Mouse (Mus musculus) layer of hippocampus, adult 11-12 months (tissue): ENCODE measurements around the gene Rnf187.

Experiments used
- DNase-seq: peaks from one replicate; pipeline ENCODE4 v3.0.0; 2022; ENCODE audit warnings: low spot score

Gene Rnf187

DNA sequence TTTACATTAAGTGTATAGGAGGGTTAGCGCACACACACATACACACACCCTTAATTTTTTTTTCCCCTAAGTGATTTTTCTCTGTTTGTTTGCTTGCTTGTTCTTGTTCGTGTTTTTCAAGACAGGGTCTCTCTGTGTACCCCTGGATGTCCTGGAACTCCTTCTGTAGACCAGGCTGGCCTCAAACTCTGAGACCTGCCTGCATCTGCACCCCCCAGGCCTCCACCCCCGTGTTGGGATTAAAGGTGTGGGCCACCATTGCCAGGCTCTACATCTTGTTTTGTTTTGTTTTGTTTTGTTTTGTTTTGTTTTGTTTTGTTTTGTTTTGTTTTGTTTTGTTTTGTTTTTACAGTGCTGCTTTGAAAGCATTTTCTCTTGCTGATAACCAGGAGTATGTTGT lies 8.6 kb upstream of the Rnf187 start:
- no peak for DNase-seq

DNA sequence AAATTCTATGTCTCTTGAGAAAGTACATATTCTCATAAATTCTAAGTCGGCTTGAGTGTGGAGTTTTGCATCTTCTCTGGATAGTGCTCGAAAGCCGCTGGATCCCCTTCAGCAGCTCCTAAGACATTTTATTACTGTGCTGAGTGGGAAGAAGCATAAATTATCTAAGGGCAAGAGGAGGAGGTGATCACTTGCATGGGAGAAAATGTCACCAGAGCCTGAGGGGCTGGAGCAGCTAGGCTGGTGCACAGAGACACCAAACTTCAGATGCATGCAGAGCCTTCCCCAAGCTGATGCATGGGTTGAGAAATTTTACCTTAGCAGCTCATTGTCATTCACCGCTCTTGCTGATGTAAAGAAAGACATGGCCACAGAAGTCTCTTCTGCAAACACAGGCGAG lies 5.4 kb upstream of the Rnf187 start:
- DNase-seq, result no peak

DNA sequence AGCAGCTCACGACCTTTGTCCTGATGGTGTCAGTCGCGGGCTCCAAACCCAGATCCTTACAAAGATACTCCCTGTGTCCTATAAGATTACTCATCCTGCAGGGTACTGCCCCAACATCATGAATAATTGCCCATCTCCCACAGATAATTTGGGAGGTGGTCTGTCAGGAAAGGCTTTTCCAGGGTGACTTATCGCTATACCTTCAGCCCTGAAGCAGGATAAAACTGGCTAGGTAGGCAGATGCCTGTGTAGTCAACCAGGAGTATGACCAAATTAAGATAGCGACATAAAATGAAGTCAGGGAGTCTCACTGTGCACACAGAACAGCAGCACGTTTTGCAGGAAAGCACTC lies 348 bp upstream of the Rnf187 start:
- no peak for DNase-seq

DNA sequence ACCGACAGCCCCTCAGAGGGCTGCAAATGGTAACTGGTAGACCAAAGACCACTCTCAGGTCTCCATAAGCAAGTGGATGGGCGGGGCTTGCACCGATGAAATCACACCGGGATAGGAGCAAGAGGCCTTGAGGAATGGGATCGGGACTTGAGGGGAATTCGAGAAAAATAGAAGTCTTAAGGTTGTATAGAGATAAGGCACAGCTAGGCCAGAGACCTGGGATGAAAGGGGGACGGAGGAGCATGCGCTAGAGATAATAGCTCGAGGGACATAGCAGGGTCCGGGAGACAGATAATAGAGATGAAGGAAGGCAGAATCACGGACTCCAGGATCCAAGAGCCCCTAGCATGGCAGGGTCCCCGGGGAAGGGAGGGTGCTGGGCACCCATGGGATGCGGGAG lies 807 bp downstream of the Rnf187 start:
- no peak for DNase-seq

DNA sequence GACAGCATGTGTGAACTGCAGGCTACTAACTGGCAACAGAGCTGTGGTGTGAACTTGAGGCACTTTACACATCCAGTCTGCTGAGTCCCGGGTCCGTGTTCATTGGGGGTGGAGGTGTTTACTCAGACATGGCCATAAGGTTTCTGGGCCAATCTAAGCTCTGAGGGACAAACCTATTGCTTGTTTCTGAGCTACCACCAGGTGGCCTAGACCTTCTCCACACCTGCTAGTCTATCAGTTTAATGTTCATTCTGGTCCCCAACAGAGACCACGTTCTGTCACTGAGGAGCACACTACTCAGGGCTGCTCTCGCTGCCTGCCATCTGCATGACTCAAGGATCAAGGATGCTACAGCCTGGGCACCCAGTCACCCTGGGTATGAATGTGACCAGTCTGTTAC lies 7.1 kb downstream of the Rnf187 start:
- DNase-seq, result no peak

DNA sequence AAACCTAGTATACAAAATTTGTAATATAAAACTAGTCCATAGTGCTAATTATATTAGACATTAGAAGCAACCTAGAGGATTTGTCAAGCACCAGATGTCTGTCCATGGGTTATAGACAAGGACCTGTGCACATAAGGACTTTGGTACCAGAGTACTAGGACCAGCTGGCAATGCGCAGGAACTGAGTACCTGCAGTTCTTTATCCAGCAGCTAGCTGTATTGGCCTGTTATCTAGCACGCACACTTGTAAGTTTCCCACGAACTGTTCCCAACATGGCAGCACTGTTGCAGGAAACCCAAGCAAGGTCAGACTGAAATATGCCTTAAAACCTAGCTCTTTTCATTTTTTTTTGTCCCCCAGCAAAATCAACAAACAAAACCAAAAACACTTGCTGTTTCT lies 8.5 kb downstream of the Rnf187 start:
- no peak for DNase-seq

DNA sequence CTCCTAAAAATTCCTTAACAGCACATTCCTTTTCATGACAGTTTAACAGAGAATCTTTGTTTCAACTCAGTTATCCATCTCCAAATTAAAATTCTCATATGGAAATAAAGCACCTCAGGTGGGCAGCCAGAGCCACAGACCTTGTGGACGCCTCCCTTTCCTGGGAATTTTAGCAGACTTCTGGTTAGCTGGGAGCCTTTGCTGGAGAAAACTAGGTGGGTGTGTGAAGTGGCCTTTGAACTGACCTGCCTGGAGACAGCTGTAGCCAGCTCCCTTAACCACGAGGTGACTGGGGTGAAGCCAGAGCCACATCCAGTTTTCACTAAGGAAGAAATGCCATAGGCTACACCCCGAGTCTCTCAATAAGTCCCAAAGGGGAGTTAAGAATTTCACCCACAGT lies 9.1 kb downstream of the Rnf187 start:
- no peak for DNase-seq

DNA sequence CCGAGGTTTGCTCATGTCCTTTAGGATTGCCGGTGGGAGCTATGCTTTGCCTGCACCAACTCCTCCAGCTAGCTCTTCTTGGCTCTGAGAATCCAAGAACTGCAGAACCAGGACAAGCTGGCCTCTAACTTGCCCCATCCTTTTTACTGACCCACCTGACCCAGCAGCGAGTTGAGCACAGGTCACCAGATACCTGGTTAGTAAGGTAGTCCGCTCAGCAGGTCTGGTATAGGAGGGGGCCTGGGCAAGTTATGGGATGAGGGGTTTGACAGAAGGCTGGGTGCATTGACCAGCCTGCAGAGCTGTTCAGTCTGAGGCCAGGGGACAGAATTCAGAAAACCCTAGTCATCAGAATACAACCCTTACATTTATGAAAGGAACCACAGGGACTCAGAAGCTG lies 9.7 kb downstream of the Rnf187 start:
- DNase-seq, result no peak

DNA sequence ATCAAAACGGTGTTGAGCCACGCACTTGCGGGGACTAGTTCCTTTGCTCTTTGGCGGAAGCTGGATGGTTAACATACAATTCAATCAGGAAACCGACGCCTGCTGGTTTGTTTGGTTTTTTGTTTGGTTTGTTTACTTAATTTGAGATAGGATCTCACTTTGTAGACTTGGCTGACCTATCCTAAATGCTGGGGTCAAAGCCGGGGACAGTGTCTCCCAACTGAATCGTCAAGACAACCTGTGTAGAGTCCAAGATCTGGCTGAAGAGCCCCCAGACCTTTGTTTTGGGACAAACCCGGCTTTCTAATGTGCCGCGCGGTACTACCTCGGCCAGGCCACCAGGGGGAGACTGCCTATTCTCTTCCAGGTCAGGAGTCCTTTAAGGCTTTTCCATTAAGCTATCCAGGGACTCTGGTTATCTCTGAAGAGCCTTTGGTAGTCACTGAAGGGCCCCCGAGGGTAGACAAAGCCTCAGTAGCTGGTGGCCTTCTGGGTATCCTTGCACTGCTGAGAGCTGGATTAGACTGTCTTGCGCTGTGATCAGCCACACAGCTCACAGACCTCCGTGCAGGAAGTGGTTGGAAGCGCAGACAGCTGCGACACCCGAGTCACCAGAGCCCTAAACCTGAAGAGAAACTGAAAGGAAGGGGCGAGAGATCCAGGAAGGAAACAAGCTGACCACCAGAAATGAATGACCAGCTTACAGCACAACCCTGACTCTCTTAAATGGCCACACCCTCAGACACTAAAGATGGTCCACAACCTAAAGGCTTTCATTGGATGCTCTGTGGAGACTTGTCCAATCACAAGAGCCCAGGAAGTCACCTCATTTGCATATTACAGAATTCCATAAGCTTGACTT lies 10.7 kb downstream of the Rnf187 start:
- DNase-seq, result peak; percentile 52

DNA sequence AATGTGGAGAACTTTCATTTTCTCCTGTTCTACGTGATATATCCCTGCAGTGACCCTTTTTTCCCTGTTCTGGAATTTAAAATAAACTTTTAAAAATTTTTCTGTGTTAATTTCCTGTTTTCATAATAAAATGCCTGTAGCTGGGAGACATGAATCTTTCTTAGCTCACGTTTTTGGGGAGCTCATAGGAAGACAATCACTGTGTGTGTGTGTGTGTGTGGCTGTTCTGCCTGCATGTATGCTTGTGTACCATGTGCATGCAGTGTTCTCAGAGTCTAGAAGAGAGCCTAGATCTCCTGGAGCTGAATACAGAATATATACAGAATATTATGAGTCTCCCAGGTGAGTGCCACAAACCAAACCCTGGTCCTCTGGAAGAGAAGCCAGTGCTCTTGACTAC lies 11.7 kb downstream of the Rnf187 start:
- no peak for DNase-seq

DNA sequence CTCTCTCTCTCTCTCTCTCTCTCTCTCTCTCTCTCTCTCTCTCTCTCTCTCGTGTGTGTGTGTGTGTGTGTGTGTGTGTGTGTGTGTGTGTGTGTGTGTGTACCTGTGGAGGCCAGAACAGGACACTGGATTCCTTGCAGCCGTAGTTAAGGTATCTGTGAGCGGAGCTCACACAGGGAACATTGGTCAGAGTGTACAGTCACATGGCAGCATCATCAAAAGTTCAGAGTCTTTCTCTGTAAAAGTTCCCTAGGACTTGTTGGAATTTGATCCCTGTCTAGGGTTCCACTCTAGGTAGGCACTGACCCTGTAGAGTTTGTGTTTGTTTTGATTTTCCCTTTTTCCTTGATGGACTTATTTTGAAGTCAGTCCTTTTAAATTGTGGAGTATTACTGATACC lies 12.1 kb downstream of the Rnf187 start:
- DNase-seq, result no peak

DNA sequence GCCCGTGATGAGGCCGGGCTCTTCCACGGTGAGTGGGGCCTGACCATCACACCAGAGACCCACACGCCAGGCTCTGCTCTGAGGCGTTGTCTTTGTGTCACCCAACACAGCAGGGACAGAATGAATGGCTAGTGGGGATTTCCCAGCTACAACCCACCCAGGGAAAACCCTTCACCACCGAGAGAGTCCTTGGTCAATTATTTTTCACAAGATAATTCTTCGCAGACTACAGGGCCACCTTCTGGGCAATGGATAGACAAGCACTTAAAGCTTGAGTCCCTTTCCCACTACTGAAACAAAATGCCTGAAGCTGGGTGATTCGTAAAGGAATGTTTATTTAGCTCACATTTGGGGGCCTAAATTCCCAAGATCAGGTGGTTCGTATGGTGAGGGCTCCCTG lies 16.3 kb downstream of the Rnf187 start:
- no peak for DNase-seq

DNA sequence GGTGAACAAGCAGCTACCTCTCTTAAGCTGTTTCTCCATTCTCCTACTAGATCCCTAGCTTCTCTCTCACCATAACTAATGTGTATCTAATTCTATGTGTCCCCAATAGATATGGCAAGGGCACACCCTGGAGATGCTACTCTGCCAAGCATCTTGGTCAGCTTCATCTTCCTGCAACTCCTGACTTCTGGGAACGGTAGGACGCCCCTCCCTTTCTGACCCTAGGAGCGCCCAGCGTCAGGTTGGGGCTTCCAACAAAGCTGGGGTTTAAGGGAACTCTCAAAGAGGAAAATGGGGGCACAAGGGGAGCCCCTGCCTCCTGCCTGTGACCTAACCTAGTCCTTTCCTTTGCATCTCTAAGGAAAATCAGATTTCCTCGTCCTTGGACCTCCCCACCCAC lies 20.0 kb downstream of the Rnf187 start:
- no peak for DNase-seq

DNA sequence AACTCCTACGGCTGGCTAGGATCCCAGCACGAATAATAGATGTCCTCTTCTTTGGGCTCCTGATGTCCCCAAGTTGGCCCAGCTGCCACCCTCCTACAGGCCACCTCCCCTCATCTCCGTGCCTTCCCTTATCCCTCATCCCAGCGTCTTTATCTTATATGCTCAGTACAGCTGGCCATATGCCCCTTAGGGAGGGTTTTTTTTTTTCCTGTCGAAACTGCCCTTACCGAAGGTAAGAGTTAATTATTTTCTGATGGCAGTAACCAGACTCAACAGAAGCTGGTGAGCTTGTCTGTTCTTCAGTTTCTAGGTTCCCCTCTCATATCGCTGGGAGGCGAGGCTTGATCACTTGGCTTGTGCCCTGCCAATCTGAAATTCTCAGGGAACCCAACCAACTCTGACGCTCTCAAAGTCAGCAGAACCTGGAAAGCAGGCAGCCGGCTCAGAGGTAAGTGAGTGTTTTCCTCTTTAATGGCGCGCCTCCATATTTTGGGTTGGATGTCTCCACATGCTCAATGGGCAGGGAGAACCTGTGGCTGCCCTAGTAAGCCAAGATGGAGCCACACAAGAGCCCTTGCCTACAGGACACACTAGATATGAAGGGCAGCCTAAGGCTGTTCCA lies 20.9 kb downstream of the Rnf187 start, which contains the start of gene Btnl10:
Btnl10 (plus strand) TSS at position 164 of the 622 bp plus-strand sequence.
- DNase-seq, result no peak

DNA sequence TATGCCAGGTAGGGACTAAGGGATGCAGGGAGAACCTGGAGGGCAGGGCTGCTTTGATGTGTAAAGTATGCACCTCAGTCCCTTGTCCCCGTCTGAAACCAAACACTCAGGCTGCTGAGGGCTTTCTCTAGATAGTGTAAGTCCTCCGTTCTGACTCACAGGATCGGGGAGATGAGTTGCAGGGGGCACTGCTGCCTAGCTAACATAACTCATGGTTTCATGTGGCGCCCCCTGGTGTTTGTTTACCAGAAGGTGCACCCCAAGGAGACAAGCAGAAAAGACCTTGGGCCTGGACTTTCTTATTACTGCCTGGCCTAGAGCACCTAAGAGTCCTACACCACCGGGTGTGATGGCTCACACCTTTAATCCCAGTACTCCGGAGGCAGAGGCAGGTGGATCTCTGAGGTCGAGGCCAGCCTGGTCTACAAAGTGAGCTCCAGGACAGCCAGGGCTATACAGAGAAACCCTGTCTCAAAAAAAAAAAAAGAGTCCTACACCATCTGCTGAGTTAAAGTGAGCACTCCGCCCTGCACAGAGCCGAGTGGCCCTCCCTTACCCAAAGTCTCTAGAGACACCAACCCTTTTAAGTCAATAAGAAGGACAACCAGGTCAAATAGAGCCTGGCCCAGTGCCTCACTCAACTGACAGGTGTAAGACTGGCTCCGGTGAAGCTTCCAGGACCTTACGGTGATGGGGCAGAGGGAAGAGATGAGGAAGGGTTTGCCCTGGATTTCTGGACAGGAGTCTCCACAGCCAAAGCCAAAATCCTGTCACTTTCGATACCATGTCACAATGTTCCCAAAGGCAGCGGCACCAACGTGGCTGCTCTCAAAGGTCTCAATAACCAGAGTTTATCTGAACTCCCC lies 21.6 kb downstream of the Rnf187 start:
- no peak for DNase-seq

DNA sequence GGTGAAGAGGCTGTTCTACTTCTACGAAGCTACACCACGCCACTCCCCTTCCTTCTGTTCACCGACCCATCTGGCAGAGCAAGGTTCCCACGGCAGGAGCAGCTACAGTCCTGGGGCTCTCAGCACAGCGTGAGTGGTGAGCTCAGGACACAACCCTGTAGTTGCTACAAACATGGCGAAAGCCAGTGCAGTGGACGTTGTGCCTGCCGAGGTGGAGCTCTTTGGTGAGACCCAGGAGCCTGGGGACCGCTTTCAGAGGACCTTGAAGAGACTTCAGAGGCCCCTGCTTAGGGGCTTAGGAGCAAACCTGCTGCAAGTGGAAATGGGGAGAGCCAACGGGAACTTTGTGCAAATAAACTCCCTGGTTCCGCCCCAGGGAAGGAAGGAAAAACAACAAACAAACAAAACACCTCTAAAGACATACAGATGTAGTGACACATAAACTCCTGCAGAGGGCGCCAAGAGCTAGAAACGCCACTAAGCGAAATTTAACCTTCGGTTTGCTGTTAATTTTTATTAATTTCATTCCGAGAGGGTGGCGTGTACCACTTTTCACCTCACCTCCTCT lies 24.2 kb downstream of the Rnf187 start:
- no peak for DNase-seq

DNA sequence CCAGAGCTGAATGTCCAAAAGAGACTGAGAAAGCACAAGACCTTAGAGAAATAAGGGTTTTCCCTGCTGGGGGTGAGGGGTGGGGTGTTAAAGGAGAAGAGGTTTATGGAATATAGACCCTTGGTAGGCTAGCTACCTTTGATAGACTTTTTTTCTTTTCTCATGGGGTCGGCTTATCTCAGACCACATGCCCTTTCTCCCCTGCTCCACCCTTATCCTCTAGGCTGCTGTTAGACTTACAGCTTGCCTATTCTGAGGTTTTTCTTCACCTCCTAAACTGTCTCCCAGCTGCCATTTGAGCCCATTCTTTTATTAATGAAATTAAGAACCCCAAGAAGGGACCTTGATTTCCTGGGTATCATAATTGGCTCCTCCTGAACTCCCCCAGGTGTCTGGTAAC lies 24.9 kb downstream of the Rnf187 start:
- no peak for DNase-seq

DNA sequence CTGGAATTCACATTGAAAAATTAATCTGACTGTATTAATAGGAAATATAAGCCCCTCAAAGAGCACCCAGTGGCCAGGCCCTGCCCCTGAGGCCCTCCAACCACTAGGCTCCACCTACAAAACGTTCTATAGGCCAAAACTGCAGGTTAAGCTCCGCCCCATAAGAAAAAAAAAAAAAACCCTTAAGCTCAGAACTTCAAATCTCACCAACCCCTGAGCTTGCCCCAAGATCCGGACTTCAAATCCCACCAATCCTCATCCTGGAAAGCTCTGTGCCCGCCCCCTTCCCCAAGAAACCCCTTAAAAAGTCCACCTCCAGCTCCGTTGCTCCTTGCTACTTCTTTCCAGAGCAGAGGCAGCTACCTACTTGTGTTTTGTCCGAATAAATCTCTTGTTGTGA lies 33.9 kb downstream of the Rnf187 start:
- DNase-seq, result no peak

DNA sequence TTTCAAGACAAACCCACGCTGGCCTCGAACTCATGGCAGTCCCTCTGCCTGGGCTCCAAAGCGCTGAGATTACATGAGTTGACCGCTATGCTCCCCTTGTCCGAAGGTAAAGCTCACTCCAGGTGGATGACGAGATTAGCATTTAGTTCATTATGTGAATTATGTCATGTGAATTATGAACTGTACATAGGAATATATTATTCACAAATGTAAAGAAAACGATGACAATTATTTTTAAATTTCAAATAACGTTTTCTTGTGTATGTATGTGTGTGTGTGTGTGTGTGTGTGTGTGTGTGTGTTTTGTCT lies 34.4 kb downstream of the Rnf187 start:
- no peak for DNase-seq

DNA sequence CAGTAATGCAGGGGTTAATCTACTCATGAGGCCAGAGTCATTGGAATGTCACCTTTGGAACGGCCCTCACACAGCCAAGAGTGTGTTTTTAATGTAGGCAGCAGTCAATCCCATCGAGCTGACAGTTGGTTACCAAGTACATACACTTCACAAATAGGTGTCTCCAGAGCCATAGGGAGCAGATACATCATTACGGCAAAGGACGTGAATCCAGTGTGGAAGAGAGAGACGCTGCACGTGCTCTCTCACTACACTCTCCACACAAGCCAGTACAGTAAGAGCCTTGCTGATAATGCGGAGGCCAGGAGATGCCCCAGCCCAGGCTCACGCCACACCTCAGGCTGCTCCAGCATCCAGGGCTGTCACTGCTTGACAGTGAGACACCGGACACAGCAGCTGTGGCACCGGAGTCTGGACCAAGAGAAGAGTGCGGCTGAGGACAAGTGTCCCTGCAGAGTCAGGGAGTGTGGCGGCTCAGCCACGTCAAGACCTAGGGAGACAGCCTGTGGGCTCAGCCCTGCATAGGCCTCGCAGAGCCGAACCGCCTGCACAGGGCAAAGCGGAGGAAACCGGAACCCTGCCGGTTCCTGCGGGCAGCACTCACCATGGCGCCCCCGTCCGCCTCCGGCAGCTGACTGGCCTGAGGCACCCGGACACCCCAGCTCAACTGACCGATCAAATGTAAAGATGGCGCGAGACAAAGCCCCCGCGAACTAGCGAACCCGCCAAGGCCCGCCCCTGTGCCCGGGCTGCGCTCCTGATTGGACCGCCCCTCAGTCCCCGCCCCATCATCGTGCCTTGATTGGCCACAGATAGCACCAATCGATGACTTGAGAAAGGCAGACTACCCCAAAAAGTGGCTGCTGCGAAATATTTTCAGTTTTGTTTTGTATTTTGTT lies 35.0 kb downstream of the Rnf187 start, which contains the start of gene Zfp39:
Zfp39 (minus strand) TSS at position 715 of the 899 bp plus-strand sequence.
- peak; percentile 95 for DNase-seq

DNA sequence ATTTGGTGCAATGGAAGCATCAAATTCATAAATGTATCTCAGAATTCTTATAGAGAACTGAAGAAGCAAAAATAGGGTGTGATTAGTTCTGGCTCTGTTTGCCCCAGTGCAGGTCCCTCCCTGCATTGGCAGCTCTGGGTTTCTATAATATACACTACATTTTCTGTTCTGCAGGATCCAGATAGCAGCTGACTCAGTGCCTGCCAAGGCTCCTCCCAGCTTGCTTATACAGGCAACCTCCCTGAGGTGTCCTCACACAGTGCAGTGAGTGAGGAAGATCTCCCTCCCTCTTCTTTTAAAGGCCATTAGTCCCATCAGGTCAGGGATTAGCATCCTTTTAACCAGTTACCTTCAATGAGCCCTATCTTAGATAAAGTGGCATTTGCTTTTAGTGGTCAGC lies 37.6 kb downstream of the Rnf187 start:
- DNase-seq, result no peak

DNA sequence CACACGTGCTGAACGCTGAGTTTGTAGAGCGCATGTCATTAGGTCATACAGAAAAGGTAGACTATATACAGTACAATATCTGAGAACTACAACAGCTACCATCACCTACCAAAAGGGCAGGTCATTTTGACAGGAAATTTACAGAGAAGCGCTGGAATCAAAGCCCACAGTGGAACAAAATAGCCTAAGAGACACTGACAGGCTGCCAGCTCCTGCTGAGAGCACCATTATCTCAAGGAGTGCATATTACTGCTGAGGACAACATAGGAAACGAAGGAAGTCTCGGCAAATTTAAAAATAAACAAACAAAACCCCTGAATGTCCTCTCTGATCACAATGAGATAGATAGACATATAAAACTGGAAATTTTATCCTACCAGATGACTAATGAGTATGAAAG lies 41.2 kb downstream of the Rnf187 start:
- no peak for DNase-seq
